Comparison of ENCODE assay signal across 17 mouse cellular contexts in the genomic region with DNA sequence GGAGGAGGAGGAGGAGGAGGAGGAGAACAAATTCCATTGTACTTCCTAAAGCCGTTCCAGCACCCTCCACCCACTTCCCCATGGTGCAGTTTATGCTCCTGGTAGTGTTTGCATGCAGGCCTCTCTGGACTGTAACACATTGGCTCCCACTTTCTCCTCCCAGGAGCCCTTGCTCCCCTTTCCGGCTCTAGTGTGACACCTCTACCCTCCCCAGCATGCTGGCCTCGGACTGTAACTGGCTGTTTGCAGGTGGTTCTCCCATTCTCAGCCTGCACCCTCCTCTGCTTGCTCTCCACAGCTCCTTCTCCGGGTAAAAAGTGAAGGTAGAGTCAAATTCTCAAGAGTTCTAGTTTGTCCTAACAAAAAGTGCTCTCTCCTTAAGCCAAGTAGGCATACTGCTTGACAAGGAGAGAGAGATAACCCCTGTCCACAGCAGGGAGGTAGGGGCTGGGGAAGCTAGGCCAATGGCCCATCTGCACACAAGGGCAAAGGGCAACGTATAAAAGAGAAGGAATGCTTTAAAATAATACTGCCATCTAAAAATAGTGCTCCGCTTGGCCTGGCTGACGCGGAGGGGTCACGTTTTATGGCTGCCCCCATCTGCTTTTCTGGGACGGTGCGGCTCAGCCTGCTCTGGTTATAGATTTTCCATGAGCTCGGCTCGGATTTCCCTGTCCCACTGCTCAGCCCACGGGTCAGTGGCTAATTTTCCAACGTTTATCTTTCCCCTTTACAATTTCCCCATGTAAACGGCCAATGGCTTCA.
DNase-seq lines count a peak whose midpoint lies in the region; ATAC-seq lines count a peak whose summit lies in the region.
"Had no signal": no experiment of that assay in that cellular context is flagged by ENCODE, and none has a peak within 500 bp of the region (broad histone marks: within the 10 kb centered on the region; RNA-seq: fewer than 3 reads in every experiment).

No protein-coding gene starts in this region.

- H3K9me3 ChIP-seq in midbrain, embryonic 10.5 days (replicated peaks) = no peaks in the 10 kb centered on the region
- no peaks in the 10 kb centered on the region for H3K9me3 ChIP-seq in midbrain, embryonic 13.5 days
- no peaks in the 10 kb centered on the region for H3K9me3 ChIP-seq in forebrain, embryonic 15.5 days
- H3K9me3 ChIP-seq: hindbrain, embryonic 15.5 days; liver, embryonic 15.5 days; midbrain, embryonic 15.5 days; neural tube, embryonic 13.5 days; stomach, embryonic 15.5 days had no signal

- 0 out of 2 replicates have a peak overlapping the region, but pooled peaks have one; percentile 38 for H3K27ac ChIP-seq in midbrain, embryonic 10.5 days (replicated peaks)
- H3K27ac ChIP-seq in midbrain, embryonic 13.5 days = no peak overlapping the region
- no peak overlapping the region for H3K27ac ChIP-seq in forebrain, embryonic 15.5 days (replicated peaks)
- H3K27ac ChIP-seq: hindbrain, embryonic 15.5 days; layer of hippocampus, adult 2 months; liver, embryonic 15.5 days; midbrain, embryonic 15.5 days; neural tube, embryonic 13.5 days; stomach, embryonic 15.5 days had no signal

- no peak for ATAC-seq in midbrain, embryonic 13.5 days
- ATAC-seq in forebrain, embryonic 15.5 days (replicated peaks) = no peak
- no peak for ATAC-seq in megakaryocyte progenitor cell, adult 5-6 weeks (replicated peaks; ENCODE audit: poor library complexity)
- ATAC-seq: midbrain, embryonic 15.5 days had no signal

- DNase-seq in midbrain, embryonic 10.5 days (ENCODE audit: low spot score) = peak; percentile 26
- DNase-seq in kidney, adult 11 months = peak; percentile 12
- peak; percentile 48 for DNase-seq in kidney, postnatal 14 days
- peak; percentile 82 for DNase-seq in mesoderm, embryonic 11.5 days (ENCODE audit: low read depth, low spot score)
- DNase-seq in urinary bladder, adult 2 months (ENCODE audit: low spot score) = no peak
- DNase-seq: cerebellum, postnatal 36 days; retina, postnatal 1 day had no signal

- peaks cover 8% of the 10 kb centered on the region for H3K4me1 ChIP-seq in midbrain, embryonic 10.5 days
- H3K4me1 ChIP-seq in midbrain, embryonic 13.5 days (replicated peaks) = no peaks in the 10 kb centered on the region
- no peaks in the 10 kb centered on the region for H3K4me1 ChIP-seq in forebrain, embryonic 15.5 days
- H3K4me1 ChIP-seq: hindbrain, embryonic 15.5 days; liver, embryonic 15.5 days; midbrain, embryonic 15.5 days; neural tube, embryonic 13.5 days; stomach, embryonic 15.5 days had no signal

- H3K27me3 ChIP-seq in midbrain, embryonic 10.5 days (ENCODE audit: low read depth, poor library complexity, severe bottlenecking) = peaks cover 15% of the 10 kb centered on the region
- peaks cover 6% of the 10 kb centered on the region; the same call in 1 of the 2 replicates for H3K27me3 ChIP-seq in midbrain, embryonic 13.5 days
- H3K27me3 ChIP-seq in forebrain, embryonic 15.5 days = no peaks in the 10 kb centered on the region
- H3K27me3 ChIP-seq: hindbrain, embryonic 15.5 days; liver, embryonic 15.5 days; midbrain, embryonic 15.5 days; neural tube, embryonic 13.5 days; stomach, embryonic 15.5 days had no signal

- 68% methylated on average over 16 of the region's 16 CpGs for WGBS in midbrain, embryonic 10.5 days
- WGBS in midbrain, embryonic 13.5 days = 70% methylated on average over 16 of the region's 16 CpGs
- WGBS in forebrain, embryonic 15.5 days = 74% methylated on average over 16 of the region's 16 CpGs

- no peak overlapping the region for H3K4me3 ChIP-seq in midbrain, embryonic 10.5 days
- no peak overlapping the region for H3K4me3 ChIP-seq in midbrain, embryonic 13.5 days (replicated peaks)
- H3K4me3 ChIP-seq in forebrain, embryonic 15.5 days = no peak overlapping the region
- H3K4me3 ChIP-seq: hindbrain, embryonic 15.5 days; layer of hippocampus, adult 2 months; liver, embryonic 15.5 days; midbrain, embryonic 15.5 days; neural tube, embryonic 13.5 days; stomach, embryonic 15.5 days had no signal

- no peaks in the 10 kb centered on the region for H3K36me3 ChIP-seq in midbrain, embryonic 10.5 days
- no peaks in the 10 kb centered on the region for H3K36me3 ChIP-seq in midbrain, embryonic 13.5 days
- no peaks in the 10 kb centered on the region for H3K36me3 ChIP-seq in forebrain, embryonic 15.5 days
- H3K36me3 ChIP-seq: G1E; hindbrain, embryonic 15.5 days; liver, embryonic 15.5 days; midbrain, embryonic 15.5 days; neural tube, embryonic 13.5 days; stomach, embryonic 15.5 days had no signal

- H3K9ac ChIP-seq in midbrain, embryonic 13.5 days (replicated peaks) = no peak overlapping the region
- H3K9ac ChIP-seq in forebrain, embryonic 15.5 days (replicated peaks) = no peak overlapping the region
- H3K9ac ChIP-seq: hindbrain, embryonic 15.5 days; liver, embryonic 15.5 days; midbrain, embryonic 15.5 days; neural tube, embryonic 13.5 days; stomach, embryonic 15.5 days had no signal

- no peak overlapping the region for H3K4me2 ChIP-seq in midbrain, embryonic 13.5 days (replicated peaks)
- H3K4me2 ChIP-seq in forebrain, embryonic 15.5 days (replicated peaks) = no peak overlapping the region
- H3K4me2 ChIP-seq: hindbrain, embryonic 15.5 days; liver, embryonic 15.5 days; midbrain, embryonic 15.5 days; neural tube, embryonic 13.5 days; stomach, embryonic 15.5 days had no signal
